Mouse (Mus musculus): Measurements from ENCODE around the gene Mplkip. TPM values are rescaled to one million over a fixed set of nuclear protein-coding genes. Genes with fewer than 3 reads are reported as not detected.

The Mplkip gene
- 17.2 and 17.9 TPM in 2 replicates for polyA plus RNA-seq (2012; rRNA removed)

DNA sequence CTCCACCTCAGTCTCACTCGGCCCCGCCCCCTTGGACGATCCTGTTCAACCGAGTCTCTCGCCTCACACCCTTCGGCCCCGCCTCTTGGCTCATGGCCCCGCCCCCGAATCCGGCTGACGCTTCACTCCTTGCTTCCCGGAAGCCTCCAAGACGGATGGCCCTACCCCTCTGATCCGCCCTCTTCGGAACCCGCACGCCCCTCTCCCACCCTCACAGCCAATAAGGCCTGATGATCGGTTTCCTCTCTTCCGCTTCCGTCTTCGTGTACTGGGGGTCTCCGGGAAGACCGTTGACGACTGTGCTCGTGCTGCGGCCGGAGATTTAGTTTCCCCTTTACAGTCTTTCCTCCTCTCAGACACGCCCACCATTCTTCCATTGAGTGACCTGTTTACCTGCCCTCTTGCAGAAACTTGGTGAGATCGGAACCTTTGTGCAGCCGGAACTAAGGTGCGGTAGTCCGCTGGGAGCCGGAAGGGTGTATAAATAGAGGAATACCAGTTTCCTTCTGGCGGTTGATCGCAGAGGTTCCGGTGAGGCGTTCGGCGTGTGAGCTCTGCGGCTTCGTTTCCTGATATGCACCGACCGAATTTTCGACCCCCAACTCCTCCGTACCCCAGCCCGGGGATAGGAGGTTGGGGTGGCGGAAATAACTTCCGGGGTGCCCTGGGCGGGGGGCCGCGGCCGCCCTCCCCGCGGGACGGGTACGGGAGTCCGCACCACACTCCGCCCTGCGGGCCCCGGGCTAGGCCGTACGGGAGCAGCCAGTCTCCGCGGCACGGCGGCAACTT is at the start of gene Mplkip, which contains the start of gene Sugct:
Gene Mplkip, plus strand, starts transcription at position 282 of the 789 bp plus-strand sequence.
Gene Sugct, minus strand, starts transcription at position 643 of the 789 bp plus-strand sequence.

Other genes with a start within 250 kb of the Mplkip start
- 1.1 and 1.3 TPM in 2 replicates for gene Sugct, start 361 bp downstream of the Mplkip start, polyA plus RNA-seq (2012; rRNA removed)
- 28.4 and 30.1 TPM in 2 replicates for gene Cdk13, start 109.9 kb downstream of the Mplkip start, polyA plus RNA-seq (2012; rRNA removed)
- gene Rala, start 249.0 kb downstream of the Mplkip start, polyA plus RNA-seq (2012; rRNA removed), result 100 TPM in 2 replicates

Data from central nervous system, embryonic 18 days (tissue).